Mouse (Mus musculus) megakaryocyte, embryonic 14.5 days (primary cell): ENCODE measurements at regions not wholly inside any gene's neighbourhood (a gene's known extent, or its start where the extent isn't known, plus 50 kb on each side); places are given as distances from the start of the nearest gene placed in this dataset.

ENCODE experiments used
- H3K27me3 ChIP-seq: replicated peaks from 2 replicates; pipeline ENCODE3; 2012; ENCODE audit warnings: inconsistent platforms
- H3K36me3 ChIP-seq: replicated peaks from 2 replicates; pipeline ENCODE3; 2012; ENCODE audit warnings: low read length, inconsistent platforms, mixed read lengths
- H3K4me1 ChIP-seq: 2 replicates; pipeline ENCODE4 v1.6.1; 2012; ENCODE audit warnings: inconsistent platforms
- H3K4me3 ChIP-seq: replicated peaks from 2 replicates; pipeline ENCODE3; 2012; ENCODE audit warnings: moderate library complexity, mild to moderate bottlenecking, inconsistent platforms
- H3K9me3 ChIP-seq: 2 replicates; pipeline ENCODE4 v1.6.1; 2012; ENCODE audit warnings: inconsistent platforms
- FLI1 ChIP-seq: IDR thresholded peaks from 2 replicates; pipeline ENCODE4 v1.6.1; 2012; ENCODE audit warnings: low read length, inconsistent platforms, mixed read lengths
- GATA1 ChIP-seq: IDR thresholded peaks from 3 replicates; pipeline ENCODE4 v1.6.1; 2012; ENCODE audit warnings: mixed read lengths, low read length, inconsistent platforms, borderline replicate concordance

DNA sequence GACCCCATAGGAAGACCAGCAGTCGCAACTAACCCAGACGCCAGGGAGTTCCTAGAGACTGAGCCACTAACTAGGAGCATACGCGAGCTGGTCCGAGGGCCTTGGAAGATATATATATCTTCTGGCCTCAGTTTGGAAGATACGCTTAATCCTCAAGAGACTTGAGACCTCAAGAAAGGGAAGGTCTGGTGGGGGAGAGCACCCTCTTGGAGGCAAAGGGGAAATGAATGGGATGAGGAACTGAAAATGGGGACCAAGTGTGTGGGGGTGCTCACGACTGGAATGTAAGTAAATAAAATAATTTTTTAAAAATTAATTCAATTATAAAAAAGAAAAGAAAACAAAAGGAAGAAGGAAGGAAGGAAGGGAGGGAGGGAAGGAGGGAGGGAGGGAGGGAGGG, 403.9 kb downstream of the Wdr11 start:
- TF ChIP-seq FLI1 = no peak
- TF ChIP-seq GATA1 = no peak
- no peak overlapping the region for H3K4me3 ChIP-seq
- no peaks in the 10 kb centered on the region for H3K36me3 ChIP-seq
- H3K27me3 ChIP-seq = no peaks in the 10 kb centered on the region
- H3K9me3 ChIP-seq = peaks cover 33% of the 10 kb centered on the region
- no peaks in the 10 kb centered on the region for H3K4me1 ChIP-seq

DNA sequence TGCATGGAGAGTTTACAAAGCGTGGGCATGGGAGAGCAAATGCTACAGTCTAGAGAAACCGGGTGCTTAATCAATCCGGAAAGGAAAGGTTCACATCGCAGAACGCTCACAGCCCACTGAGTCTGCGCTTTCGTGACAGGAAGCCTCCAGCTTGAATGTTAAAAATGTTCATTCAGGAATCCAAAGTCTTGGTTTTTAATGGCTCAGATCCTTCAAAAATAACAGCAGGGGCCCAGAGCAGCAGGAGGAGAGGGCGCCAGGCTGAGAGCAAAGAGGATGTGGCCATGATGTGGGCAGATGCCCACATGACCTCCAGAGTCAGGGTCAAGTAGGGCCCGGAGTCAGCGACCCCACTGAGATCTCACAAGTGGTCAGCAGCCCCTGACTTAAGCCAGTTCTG, 409.4 kb downstream of the Wdr11 start:
- Histone ChIP-seq H3K9me3 (peaks cover 41% of the 10 kb centered on the region), H3K4me1 (no peaks in the 10 kb centered on the region), H3K27me3 (no peaks in the 10 kb centered on the region), H3K4me3 (no peak overlapping the region), H3K36me3 (no peaks in the 10 kb centered on the region)
- no peak for TF ChIP-seq GATA1
- TF ChIP-seq FLI1 = no peak

DNA sequence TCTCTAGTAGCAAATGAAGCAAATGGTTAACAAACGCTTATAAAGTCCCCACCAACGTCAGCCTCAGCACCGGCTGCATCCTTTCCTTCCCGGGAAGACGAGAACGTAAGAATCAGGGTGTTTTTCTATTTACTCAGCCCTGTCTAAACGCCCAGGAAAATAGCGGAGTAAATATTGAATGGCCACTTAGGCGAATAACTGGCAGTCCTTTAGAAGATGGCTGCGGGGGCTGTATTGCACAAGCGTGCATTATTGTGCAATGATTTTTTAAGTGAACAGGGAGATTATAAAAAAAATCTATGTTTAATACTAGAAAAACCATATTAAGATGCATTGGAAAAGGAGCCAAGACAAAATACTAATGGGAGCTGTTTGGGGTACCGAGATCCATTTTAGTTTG, 410.3 kb downstream of the Wdr11 start:
- H3K4me1 ChIP-seq = no peaks in the 10 kb centered on the region
- no peaks in the 10 kb centered on the region for H3K27me3 ChIP-seq
- no peak for TF ChIP-seq GATA1
- TF ChIP-seq FLI1 = no peak
- peaks cover 41% of the 10 kb centered on the region for H3K9me3 ChIP-seq
- H3K4me3 ChIP-seq = no peak overlapping the region
- H3K36me3 ChIP-seq = no peaks in the 10 kb centered on the region

DNA sequence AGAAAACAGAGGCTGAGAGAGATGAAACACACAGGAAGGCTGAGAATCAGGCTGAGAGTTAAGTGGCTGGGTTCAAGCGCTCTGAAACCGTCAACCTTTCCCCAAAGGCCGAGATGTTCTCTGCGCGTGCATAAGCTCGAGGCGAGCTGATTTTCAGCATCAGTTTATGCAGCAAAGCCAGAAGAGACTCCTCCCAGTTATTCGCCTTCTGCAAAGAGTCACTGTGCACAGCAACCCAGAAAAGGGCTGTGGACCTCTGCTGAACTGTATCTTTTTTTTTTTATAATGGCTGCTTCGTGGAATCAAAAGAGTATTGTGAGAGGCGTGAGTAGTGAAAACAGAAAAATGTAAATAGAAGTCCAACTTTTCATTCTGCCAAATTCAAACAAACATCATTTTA, 413.7 kb downstream of the Wdr11 start:
- no peaks in the 10 kb centered on the region for H3K36me3 ChIP-seq
- no peak for TF ChIP-seq FLI1
- TF ChIP-seq GATA1 = no peak
- H3K4me3 ChIP-seq = no peak overlapping the region
- no peaks in the 10 kb centered on the region for H3K4me1 ChIP-seq
- peaks cover 18% of the 10 kb centered on the region for H3K9me3 ChIP-seq
- H3K27me3 ChIP-seq = no peaks in the 10 kb centered on the region

DNA sequence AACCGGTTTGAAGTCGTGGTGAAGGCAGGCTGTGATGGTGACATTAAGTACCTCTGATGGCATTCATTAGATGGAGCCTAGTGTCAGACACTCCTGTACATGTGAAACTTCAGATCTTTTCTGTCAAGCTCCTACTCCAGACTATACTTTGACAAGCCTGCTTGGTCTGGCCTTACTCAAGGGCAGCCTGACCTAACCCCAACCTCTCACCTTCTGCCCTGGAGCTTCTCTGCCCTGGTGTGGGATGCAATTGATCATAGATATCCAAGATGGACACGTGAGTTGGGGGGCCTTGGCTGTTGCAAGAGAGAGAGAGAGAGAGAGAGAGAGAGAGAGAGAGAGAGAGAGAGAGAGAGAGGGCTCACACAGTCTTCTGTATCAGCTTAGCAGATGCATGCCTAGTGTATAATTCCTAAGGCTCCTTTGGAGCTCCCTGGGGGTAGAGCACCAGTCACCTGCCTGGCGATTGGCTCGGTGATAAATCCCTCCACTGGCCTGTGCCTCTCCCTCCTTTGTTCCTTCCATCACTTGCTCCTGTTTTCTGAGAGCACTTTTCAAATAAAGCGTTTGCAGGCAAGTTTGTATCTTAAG, 416.4 kb downstream of the Wdr11 start:
- peaks cover 22% of the 10 kb centered on the region for H3K9me3 ChIP-seq
- no peak for TF ChIP-seq GATA1
- no peak for TF ChIP-seq FLI1
- H3K4me3 ChIP-seq = no peak overlapping the region
- no peaks in the 10 kb centered on the region for H3K27me3 ChIP-seq
- no peaks in the 10 kb centered on the region for H3K36me3 ChIP-seq
- H3K4me1 ChIP-seq = no peaks in the 10 kb centered on the region

DNA sequence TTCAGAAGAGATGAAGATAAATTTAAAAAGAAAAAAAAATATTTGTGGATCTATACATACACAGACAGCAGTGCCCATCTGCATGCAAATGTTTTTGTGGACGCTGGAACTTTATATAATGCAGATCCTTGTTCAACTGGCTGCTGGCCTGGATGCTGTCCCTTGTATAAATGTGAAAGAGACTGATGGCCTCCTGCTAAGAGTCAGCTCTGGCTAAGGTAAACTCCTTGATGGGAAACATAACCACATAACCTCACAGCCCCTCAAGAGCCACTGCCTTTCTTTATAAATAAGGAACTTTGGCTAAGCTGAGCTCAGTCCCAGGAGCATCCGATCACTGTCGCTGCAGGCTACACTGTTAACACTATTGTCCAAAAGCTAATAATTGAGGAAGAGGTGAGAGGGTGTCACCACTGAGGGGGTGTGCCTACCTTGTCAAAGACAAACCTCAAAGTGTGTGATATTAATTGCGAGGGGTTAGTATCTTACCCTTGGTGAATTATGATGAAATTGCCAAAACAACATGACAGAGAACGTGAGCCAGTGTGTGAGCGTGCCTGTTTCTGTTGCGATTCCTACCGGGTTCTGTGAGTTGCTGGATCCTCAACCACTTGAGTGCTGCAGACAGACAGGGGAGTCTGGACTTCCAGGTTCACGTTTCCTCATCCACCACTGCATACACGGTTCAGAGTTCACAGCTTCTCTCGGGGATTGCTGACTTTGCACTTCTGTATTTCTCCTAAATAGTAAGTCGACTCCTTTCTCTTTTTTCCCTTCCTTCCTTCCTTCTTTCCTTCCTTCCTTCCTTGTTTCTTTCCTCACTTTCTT, 417.1 kb downstream of the Wdr11 start:
- H3K9me3 ChIP-seq = peaks cover 23% of the 10 kb centered on the region
- no peaks in the 10 kb centered on the region for H3K4me1 ChIP-seq
- H3K4me3 ChIP-seq = no peak overlapping the region
- H3K36me3 ChIP-seq = no peaks in the 10 kb centered on the region
- no peaks in the 10 kb centered on the region for H3K27me3 ChIP-seq
- TF ChIP-seq FLI1 = no peak
- no peak for TF ChIP-seq GATA1

DNA sequence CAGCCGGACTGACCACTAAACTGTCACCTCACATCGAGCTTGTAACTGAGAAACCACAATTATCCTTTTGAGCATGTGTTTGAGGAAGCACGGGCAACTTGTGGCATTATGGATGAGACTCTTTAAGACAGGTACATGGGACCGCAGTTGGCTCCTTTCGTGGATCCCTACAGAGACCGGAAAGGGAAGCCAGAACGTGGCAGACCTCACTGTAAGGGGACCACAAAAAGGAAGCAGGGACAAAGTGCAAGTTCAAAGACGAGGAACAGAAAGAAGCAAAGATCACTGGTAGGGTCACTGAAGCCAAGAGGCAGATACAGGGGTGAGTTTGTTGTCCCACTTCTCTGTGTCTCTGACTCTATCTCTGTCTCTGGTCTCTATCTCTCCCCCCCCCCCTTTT, 420.4 kb downstream of the Wdr11 start:
- no peak overlapping the region for H3K4me3 ChIP-seq
- H3K36me3 ChIP-seq = no peaks in the 10 kb centered on the region
- no peaks in the 10 kb centered on the region for H3K27me3 ChIP-seq
- no peak for TF ChIP-seq FLI1
- no peak for TF ChIP-seq GATA1
- peaks cover 33% of the 10 kb centered on the region for H3K9me3 ChIP-seq
- no peaks in the 10 kb centered on the region for H3K4me1 ChIP-seq

DNA sequence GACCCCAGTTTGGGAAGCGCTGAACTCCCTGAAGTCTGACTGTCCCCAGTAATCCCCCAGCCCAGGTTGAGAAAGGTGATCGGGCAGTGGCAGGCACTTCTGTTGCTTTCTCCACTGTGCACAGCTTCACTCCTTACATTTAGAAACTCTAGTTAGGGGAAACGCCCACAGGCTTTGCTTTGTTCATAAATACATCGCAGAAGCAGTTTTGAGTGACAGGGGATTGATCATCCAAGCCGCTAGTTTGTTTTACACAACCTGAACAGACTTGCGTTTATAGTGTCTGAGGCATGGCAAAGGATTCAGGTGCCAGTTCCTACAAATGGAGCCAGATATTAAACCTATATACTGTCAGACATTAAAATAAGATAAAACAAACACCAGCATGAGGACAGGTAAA, 421.4 kb downstream of the Wdr11 start:
- Histone ChIP-seq H3K27me3 (no peaks in the 10 kb centered on the region), H3K4me3 (no peak overlapping the region), H3K36me3 (no peaks in the 10 kb centered on the region), H3K4me1 (no peaks in the 10 kb centered on the region), H3K9me3 (peaks cover 38% of the 10 kb centered on the region)
- TF ChIP-seq FLI1 (no peak), GATA1 (no peak)

DNA sequence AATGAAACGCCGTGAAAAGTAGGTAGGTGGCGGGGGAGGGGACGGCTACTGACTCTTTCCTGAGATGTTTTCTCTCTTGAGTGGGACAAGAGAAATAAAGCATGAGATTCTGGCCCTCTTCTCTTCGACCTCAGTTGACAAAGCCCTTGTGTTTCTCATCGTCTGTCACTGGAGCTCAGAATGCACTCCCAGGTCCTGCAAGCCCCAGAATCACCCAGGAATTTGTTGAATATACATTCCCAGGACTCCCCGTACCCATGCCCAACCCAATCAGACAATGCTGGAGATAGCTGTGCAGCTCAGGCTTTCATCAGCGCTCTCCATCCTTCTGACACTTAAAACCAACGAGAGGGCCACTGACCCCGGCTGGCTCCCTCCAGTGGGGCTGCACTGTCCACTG, 422.9 kb downstream of the Wdr11 start:
- Histone ChIP-seq H3K9me3 (peaks cover 48% of the 10 kb centered on the region), H3K27me3 (no peaks in the 10 kb centered on the region)

DNA sequence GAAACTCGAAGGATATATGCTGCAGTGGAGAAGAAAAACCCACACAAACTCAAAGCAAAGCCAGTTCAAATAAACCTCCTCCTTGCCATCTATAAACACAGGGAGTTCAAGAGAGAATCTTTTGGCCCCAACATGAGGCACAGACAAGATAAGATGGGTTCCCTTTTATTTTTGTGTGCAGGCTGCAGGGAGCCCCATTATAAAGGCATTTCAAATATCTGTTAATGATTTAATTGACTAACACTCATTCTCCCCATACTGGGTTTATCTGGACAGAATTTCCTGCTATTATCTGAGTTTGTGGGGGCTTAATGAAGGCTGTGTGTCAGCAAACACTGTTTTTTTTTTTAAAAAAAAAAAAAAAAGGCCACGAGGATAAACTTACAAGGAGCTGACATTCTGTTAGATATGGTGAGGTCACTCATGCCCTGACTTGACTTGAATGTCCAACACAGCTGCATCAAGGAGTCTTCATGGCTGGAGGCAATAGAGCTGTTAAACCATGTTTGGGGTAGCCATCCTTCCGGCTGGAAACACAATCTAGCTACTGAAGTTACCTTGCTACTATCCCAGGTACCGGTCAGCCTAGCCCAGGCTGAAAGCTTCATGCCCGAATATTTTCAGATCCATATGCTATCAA, 423.8 kb downstream of the Wdr11 start:
- TF ChIP-seq FLI1 (no peak), GATA1 (no peak)
- Histone ChIP-seq H3K9me3 (peaks cover 43% of the 10 kb centered on the region), H3K4me3 (no peak overlapping the region), H3K36me3 (no peaks in the 10 kb centered on the region), H3K4me1 (no peaks in the 10 kb centered on the region), H3K27me3 (no peaks in the 10 kb centered on the region)

More for the DNA sequence above, 422.9 kb downstream of the Wdr11 start:
- H3K36me3 ChIP-seq = no peaks in the 10 kb centered on the region
- H3K4me3 ChIP-seq = no peak overlapping the region
- TF ChIP-seq FLI1 = no peak
- no peak for TF ChIP-seq GATA1
- no peaks in the 10 kb centered on the region for H3K4me1 ChIP-seq
